Mouse (Mus musculus): Measurements from ENCODE around the gene Anapc5. TPM values are rescaled to one million over a fixed set of nuclear protein-coding genes. Genes with fewer than 3 reads are reported as not detected.

Gene Anapc5
- polyA plus RNA-seq, 2 experiments, result 427 to 686 TPM

DNA sequence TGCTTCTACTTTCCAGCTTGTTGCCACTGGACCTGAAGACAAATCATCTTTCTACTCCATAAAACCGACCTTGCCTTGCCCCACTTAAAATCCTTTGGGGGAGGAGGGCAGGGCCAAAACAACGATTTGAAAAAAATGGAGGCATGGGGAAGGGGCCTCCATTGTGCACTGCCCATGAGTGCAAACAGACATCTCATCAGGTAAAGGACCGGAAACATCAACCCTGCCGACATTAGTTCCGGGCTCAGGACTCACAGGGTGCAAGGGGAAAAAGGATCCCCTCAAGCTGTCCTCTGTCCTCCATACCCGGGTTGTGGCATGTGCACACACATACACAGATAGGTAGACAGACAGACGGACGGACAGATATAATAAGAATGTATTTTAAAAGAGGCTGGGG lies 4.0 kb upstream of the Anapc5 start:
- no peak overlapping the region for H3K9ac ChIP-seq (ENCODE audit: low read depth, low read length, severe bottlenecking)
- H3K36me3 ChIP-seq (ENCODE audit: control insufficient read depth, insufficient read depth, low read length), result no peaks in the 10 kb centered on the region
- 87% methylated on average over 8 of the region's 8 CpGs for WGBS
- H3K27me3 ChIP-seq (ENCODE audit: control insufficient read depth, insufficient read depth, low read length), result no peaks in the 10 kb centered on the region
- DNase-seq (ENCODE audit: low spot score), result no peak
- ATAC-seq (ENCODE audit: low FRiP score, low read depth), result no peak
- H3K4me3 ChIP-seq (replicated peaks; ENCODE audit: low read length), result no peak overlapping the region
- H3K9me3 ChIP-seq (ENCODE audit: control insufficient read depth, low read length), result no peaks in the 10 kb centered on the region
- H3K4me2 ChIP-seq (replicated peaks; ENCODE audit: low read depth, low read length, severe bottlenecking), result no peak overlapping the region
- no peak overlapping the region for H3K27ac ChIP-seq (replicated peaks; ENCODE audit: low read depth, low read length)
- TF ChIP-seq POLR2A (IDR thresholded peaks at IDR 0.05; ENCODE audit: borderline replicate concordance, extremely low read depth, insufficient read depth, insufficient read length), result no peak
- H3K4me1 ChIP-seq (ENCODE audit: control insufficient read depth, insufficient read depth, low read length), result peaks cover 3% of the 10 kb centered on the region; the same call in 1 of the 2 replicates

DNA sequence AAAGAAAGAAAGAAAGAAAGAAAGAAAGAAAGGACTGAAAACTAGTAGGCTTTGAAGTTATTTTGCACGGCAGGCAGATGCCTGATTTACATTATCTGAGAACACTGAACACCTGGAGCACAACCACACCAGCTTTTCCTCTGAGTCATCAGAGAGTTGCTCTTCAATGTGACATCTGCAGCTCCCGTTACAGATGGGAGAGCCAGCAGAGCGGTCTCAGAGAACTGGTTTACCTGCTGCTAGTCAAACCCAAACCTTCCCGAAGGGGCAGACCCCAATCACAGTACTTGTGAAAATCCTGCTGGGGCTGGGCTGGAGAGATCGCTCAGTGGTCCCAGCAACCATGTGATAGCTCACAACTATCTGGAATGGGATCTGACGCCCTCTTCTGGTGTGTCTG lies 3.3 kb upstream of the Anapc5 start:
- TF ChIP-seq POLR2A (IDR thresholded peaks at IDR 0.05; ENCODE audit: borderline replicate concordance, extremely low read depth, insufficient read depth, insufficient read length), result no peak
- DNase-seq (ENCODE audit: low spot score), result no peak
- 69% methylated on average over 6 of the region's 6 CpGs for WGBS
- Histone ChIP-seq H3K4me2 (replicated peaks; ENCODE audit: low read depth, low read length, severe bottlenecking) (no peak overlapping the region), H3K36me3 (ENCODE audit: control insufficient read depth, insufficient read depth, low read length) (peaks cover under 1% of the 10 kb centered on the region; the same call in 1 of the 2 replicates), H3K4me3 (replicated peaks; ENCODE audit: low read length) (no peak overlapping the region), H3K9me3 (ENCODE audit: control insufficient read depth, low read length) (no peaks in the 10 kb centered on the region), H3K9ac (ENCODE audit: low read depth, low read length, severe bottlenecking) (no peak overlapping the region), H3K4me1 (ENCODE audit: control insufficient read depth, insufficient read depth, low read length) (peaks cover 8% of the 10 kb centered on the region; the same call in 1 of the 2 replicates), H3K27ac (replicated peaks; ENCODE audit: low read depth, low read length) (no peak overlapping the region), H3K27me3 (ENCODE audit: control insufficient read depth, insufficient read depth, low read length) (no peaks in the 10 kb centered on the region)
- no peak for ATAC-seq (ENCODE audit: low FRiP score, low read depth)

DNA sequence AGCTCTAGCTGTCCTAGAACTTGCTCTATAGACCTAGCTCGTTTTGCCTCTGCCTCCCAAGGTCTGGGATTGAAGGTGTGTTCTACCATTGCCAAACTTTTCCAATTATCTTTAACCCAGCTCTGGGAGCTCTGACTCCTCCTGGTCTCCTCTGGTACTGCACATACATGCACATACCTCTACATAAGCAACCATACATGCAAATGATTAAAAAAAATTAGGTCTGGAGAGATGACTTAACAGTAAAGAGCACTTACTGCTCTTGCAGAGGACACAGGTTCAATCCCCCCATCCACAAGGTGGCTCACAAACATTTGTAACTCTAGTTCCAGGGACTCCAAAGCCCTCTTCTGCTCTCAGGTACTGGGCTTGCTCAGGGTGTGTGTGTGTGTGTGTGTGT lies 2.8 kb upstream of the Anapc5 start:
- peaks cover 6% of the 10 kb centered on the region for H3K36me3 ChIP-seq (ENCODE audit: control insufficient read depth, insufficient read depth, low read length)
- no peak for TF ChIP-seq POLR2A (IDR thresholded peaks at IDR 0.05; ENCODE audit: borderline replicate concordance, extremely low read depth, insufficient read depth, insufficient read length)
- no peaks in the 10 kb centered on the region for H3K9me3 ChIP-seq (ENCODE audit: control insufficient read depth, low read length)
- no peak overlapping the region for H3K4me3 ChIP-seq (replicated peaks; ENCODE audit: low read length)
- ATAC-seq (ENCODE audit: low FRiP score, low read depth) (no peak), DNase-seq (ENCODE audit: low spot score) (no peak)
- no peak overlapping the region for H3K27ac ChIP-seq (replicated peaks; ENCODE audit: low read depth, low read length)
- no peaks in the 10 kb centered on the region for H3K27me3 ChIP-seq (ENCODE audit: control insufficient read depth, insufficient read depth, low read length)
- peaks cover 8% of the 10 kb centered on the region; the same call in 1 of the 2 replicates for H3K4me1 ChIP-seq (ENCODE audit: control insufficient read depth, insufficient read depth, low read length)
- 57% methylated on average over 1 of the region's 1 CpGs for WGBS
- no peak overlapping the region for H3K4me2 ChIP-seq (replicated peaks; ENCODE audit: low read depth, low read length, severe bottlenecking)
- no peak overlapping the region for H3K9ac ChIP-seq (ENCODE audit: low read depth, low read length, severe bottlenecking)

DNA sequence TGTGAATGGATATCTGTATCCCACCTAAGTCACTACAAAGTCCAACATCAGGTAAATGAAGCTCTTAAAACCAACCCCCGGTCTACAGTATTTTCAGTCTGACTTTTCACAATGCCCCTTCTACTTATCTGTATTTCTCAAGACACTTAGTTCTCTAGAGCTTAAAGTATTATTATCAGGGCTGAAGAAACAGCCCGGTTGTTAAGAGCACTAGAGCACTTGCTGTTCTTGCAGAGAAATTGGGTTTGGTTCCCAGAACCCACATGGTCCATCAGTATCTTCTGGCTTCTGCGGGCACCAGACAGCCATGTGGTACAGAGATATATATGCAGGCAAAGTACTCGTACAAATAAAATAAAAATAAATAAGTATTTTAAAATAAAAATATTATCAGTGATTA lies 1.3 kb upstream of the Anapc5 start:
- no peak for TF ChIP-seq POLR2A (IDR thresholded peaks at IDR 0.05; ENCODE audit: borderline replicate concordance, extremely low read depth, insufficient read depth, insufficient read length)
- no peak for DNase-seq (ENCODE audit: low spot score)
- H3K27me3 ChIP-seq (ENCODE audit: control insufficient read depth, insufficient read depth, low read length), result no peaks in the 10 kb centered on the region
- H3K9ac ChIP-seq (ENCODE audit: low read depth, low read length, severe bottlenecking), result no peak overlapping the region
- H3K4me3 ChIP-seq (replicated peaks; ENCODE audit: low read length), result no peak overlapping the region
- H3K27ac ChIP-seq (replicated peaks; ENCODE audit: low read depth, low read length), result no peak overlapping the region
- no peak overlapping the region for H3K4me2 ChIP-seq (replicated peaks; ENCODE audit: low read depth, low read length, severe bottlenecking)
- H3K36me3 ChIP-seq (ENCODE audit: control insufficient read depth, insufficient read depth, low read length), result peaks cover 21% of the 10 kb centered on the region
- no peaks in the 10 kb centered on the region for H3K9me3 ChIP-seq (ENCODE audit: control insufficient read depth, low read length)
- WGBS, result 90% methylated on average over 4 of the region's 4 CpGs
- H3K4me1 ChIP-seq (ENCODE audit: control insufficient read depth, insufficient read depth, low read length), result peaks cover 8% of the 10 kb centered on the region; the same call in 1 of the 2 replicates
- ATAC-seq (ENCODE audit: low FRiP score, low read depth), result no peak

DNA sequence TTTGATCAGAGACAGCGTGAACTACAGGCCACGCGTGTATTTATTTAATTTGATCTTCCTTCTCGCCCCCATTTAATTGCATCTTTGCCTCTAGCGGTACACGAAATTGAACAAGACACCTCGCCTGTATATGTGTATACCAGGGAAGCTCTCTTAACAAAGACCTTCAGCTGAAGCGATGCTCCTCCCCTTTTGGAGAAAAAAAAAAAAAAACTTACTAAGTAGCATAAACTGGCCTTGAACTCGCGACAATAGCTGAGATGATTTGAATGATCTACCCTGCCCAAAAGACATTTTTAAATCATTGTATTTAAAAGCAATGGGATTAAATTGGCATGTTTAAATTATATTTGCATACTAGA lies 366 bp upstream of the Anapc5 start:
- peak; percentile 58 for ATAC-seq (ENCODE audit: low FRiP score, low read depth)
- DNase-seq (ENCODE audit: low spot score), result no peak
- Histone ChIP-seq H3K4me1 (ENCODE audit: control insufficient read depth, insufficient read depth, low read length) (peaks cover 8% of the 10 kb centered on the region; the same call in 1 of the 2 replicates), H3K4me3 (replicated peaks; ENCODE audit: low read length) (peak overlapping the region; percentile 77), H3K4me2 (replicated peaks; ENCODE audit: low read depth, low read length, severe bottlenecking) (peak overlapping the region; percentile 51), H3K27ac (replicated peaks; ENCODE audit: low read depth, low read length) (peak overlapping the region; percentile 94), H3K36me3 (ENCODE audit: control insufficient read depth, insufficient read depth, low read length) (peaks cover 30% of the 10 kb centered on the region), H3K27me3 (ENCODE audit: control insufficient read depth, insufficient read depth, low read length) (no peaks in the 10 kb centered on the region), H3K9ac (ENCODE audit: low read depth, low read length, severe bottlenecking) (peak overlapping the region; percentile 85), H3K9me3 (ENCODE audit: control insufficient read depth, low read length) (no peaks in the 10 kb centered on the region)
- no peak for TF ChIP-seq POLR2A (IDR thresholded peaks at IDR 0.05; ENCODE audit: borderline replicate concordance, extremely low read depth, insufficient read depth, insufficient read length)
- WGBS, result under 1% methylated on average over 10 of the region's 10 CpGs

DNA sequence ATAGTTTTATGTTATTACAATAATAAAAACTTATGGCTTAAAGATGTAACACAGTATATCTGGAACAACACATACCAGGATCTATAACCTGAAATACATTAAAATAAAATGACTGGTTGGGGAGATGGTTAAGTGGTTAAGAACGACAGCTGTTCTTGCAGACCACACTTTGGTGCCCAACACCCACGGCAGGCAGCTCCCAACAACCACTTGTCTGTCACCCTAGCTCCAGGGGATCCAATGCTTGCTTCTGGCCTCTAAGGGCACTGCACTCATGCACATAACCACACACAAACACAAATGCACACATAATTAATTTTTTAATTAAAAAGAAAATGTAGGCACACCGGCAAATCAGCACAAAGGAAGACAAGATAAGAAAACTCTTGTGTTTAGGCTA lies 8.4 kb downstream of the Anapc5 start:
- no peak for DNase-seq (ENCODE audit: low spot score)
- WGBS, result 75% methylated on average over 3 of the region's 3 CpGs
- H3K4me3 ChIP-seq (replicated peaks; ENCODE audit: low read length), result no peak overlapping the region
- H3K36me3 ChIP-seq (ENCODE audit: control insufficient read depth, insufficient read depth, low read length), result peaks cover 95% of the 10 kb centered on the region
- H3K9ac ChIP-seq (ENCODE audit: low read depth, low read length, severe bottlenecking), result no peak overlapping the region
- TF ChIP-seq POLR2A (IDR thresholded peaks at IDR 0.05; ENCODE audit: borderline replicate concordance, extremely low read depth, insufficient read depth, insufficient read length), result no peak
- no peak for ATAC-seq (ENCODE audit: low FRiP score, low read depth)
- no peak overlapping the region for H3K27ac ChIP-seq (replicated peaks; ENCODE audit: low read depth, low read length)
- no peak overlapping the region for H3K4me2 ChIP-seq (replicated peaks; ENCODE audit: low read depth, low read length, severe bottlenecking)
- H3K4me1 ChIP-seq (ENCODE audit: control insufficient read depth, insufficient read depth, low read length), result no peaks in the 10 kb centered on the region
- no peaks in the 10 kb centered on the region for H3K27me3 ChIP-seq (ENCODE audit: control insufficient read depth, insufficient read depth, low read length)
- H3K9me3 ChIP-seq (ENCODE audit: control insufficient read depth, low read length), result no peaks in the 10 kb centered on the region

Measured in limb, embryonic 14.5 days (tissue).